ENCODE assay signal across 8 mouse cellular contexts in genomic region chr9:77428115-77428747, GRCm38 (mm10).
DNase-seq lines count a peak whose midpoint lies in the region; ATAC-seq and TF ChIP-seq lines count a peak whose summit lies in the region.

No protein-coding gene starts in this region.

- H3K27ac ChIP-seq in gastrocnemius, adult 2 months, result peak overlapping the region; percentile 85
- H3K27ac ChIP-seq in hindbrain, embryonic 12.5 days, result peak overlapping the region; percentile 78

- peaks cover 22% of the 10 kb centered on the region for H3K4me1 ChIP-seq in hindbrain, embryonic 12.5 days

- intact Hi-C loops in gastrocnemius, adult 2 months (cut with DNase I), result loop anchor here (5.0 kb wide), 1 partner anchor 114 kb away; the partner anchor contains the start of gene Lrrc1
- intact Hi-C loops in gastrocnemius, postnatal 14 days (cut with DNase I; ENCODE audit: low total_unique reads), result loop anchor here (10.0 kb wide), 1 partner anchor 117 kb away; the partner anchor contains the start of gene Lrrc1

- peak overlapping the region; percentile 61 for H3K4me3 ChIP-seq in gastrocnemius, adult 2 months
- H3K4me3 ChIP-seq in hindbrain, embryonic 12.5 days, result no peak overlapping the region; the same call in 1 of the 2 replicates

- no peak overlapping the region for H3K9ac ChIP-seq in hindbrain, embryonic 12.5 days

- 53% methylated on average over 14 of the region's 14 CpGs for WGBS in hindbrain, embryonic 12.5 days

- ATAC-seq in hindbrain, embryonic 12.5 days (ENCODE audit: low FRiP score), result no peak
- peak; percentile 39 for ATAC-seq in megakaryocyte, adult 5-6 weeks (ENCODE audit: poor library complexity, severe bottlenecking)

- no peaks in the 10 kb centered on the region for H3K27me3 ChIP-seq in hindbrain, embryonic 12.5 days

- no peak for TF ChIP-seq CTCF in gastrocnemius, adult 2 months (IDR thresholded peaks at IDR 0.05)

- H3K9me3 ChIP-seq in hindbrain, embryonic 12.5 days (replicated peaks), result no peaks in the 10 kb centered on the region

- no peak for DNase-seq in gastrocnemius, adult 2 months
- no peak for DNase-seq in gastrocnemius, postnatal 14 days
- peak; percentile 54 for DNase-seq in 416B (ENCODE audit: low read depth)
- no peak for DNase-seq in spleen, postnatal 4 days (ENCODE audit: low spot score in 2 of 2)
- no peak for DNase-seq in cerebellum, postnatal 10 days
- DNase-seq in adrenal gland, postnatal 36 days, result no peak

- peak overlapping the region; percentile 42 for H3K4me2 ChIP-seq in hindbrain, embryonic 12.5 days (replicated peaks)

- H3K36me3 ChIP-seq in hindbrain, embryonic 12.5 days, result no peaks in the 10 kb centered on the region
